Mouse (Mus musculus) embryonic facial prominence, embryonic 15.5 days (tissue): ENCODE data around the gene Gucy1b2. TPM values are rescaled to one million over a fixed set of nuclear protein-coding genes. Genes with fewer than 3 reads are reported as not detected.
A peak's percentile ranks its signal among the peaks of the same experiment; 100 is the strongest.

ENCODE experiments used
- ATAC-seq: fragments of 200-750 bp; cut with Nextera tagmentation; 2 replicates; pipeline ENCODE4 v1.8.0; 2017; ENCODE audit warnings: low read depth, moderate TSS enrichment; ENCODE audit not compliant: insufficient number of reproducible peaks, low FRiP score, low TSS enrichment
- H3K27ac ChIP-seq: fragments of 300-500 bp; sonication (generic); replicated peaks from 2 replicates; pipeline ENCODE4 v1.5.1; 2015; ENCODE audit warnings: mild to moderate bottlenecking, inconsistent platforms
- H3K27me3 ChIP-seq: fragments of 300-500 bp; sonication (generic); 2 replicates; pipeline ENCODE4 v1.6.1; 2015; ENCODE audit warnings: inconsistent platforms
- H3K36me3 ChIP-seq: fragments of 300-500 bp; sonication (generic); 2 replicates; pipeline ENCODE4 v1.6.1; 2015; ENCODE audit warnings: mild to moderate bottlenecking, inconsistent platforms
- H3K4me1 ChIP-seq: fragments of 300-500 bp; sonication (generic); 2 replicates; pipeline ENCODE4 v1.6.1; 2015; ENCODE audit warnings: inconsistent platforms
- H3K4me2 ChIP-seq: fragments of 300-500 bp; sonication (generic); replicated peaks from 2 replicates; pipeline ENCODE4 v1.6.1; 2015; ENCODE audit warnings: mild to moderate bottlenecking, inconsistent platforms
- H3K4me3 ChIP-seq: fragments of 300-500 bp; sonication (generic); replicated peaks from 2 replicates; pipeline ENCODE4 v1.5.1; 2015; ENCODE audit warnings: mild to moderate bottlenecking, inconsistent platforms
- H3K9ac ChIP-seq: fragments of 300-500 bp; sonication (generic); 2 replicates; pipeline ENCODE4 v1.6.1; 2015; ENCODE audit warnings: inconsistent platforms
- H3K9me3 ChIP-seq: fragments of 300-500 bp; sonication (generic); replicated peaks from 2 replicates; pipeline ENCODE4 v1.6.1; 2016; ENCODE audit warnings: inconsistent platforms
- WGBS: fragments of 180-500 bp; shearing (Covaris S2); methylation state at CpG from one replicate; pipeline ENCODE4 v1.1.7; 2015; 5-methylcytosine and 5-hydroxymethylcytosine counted together
- polyA plus RNA-seq: library from polyadenylated mRNA; unstranded; fragments of >200 nt; fragmentation: Nextera tagmentation; extraction: Ambion mirVana; gene quantifications from 2 replicates; pipeline ENCODE4 v1.2.1, GENCODE M21; 2015

Gene Gucy1b2
- polyA plus RNA-seq, 1 experiment from 2014 or later: 0.40 TPM

- ATAC-seq: no peak
Observed at GRCm38 (mm10) chr14:62468119-62468752, 12.1 kb upstream of the Gucy1b2 start.

GRCm38 (mm10) chr14:62464966-62465365 is 8.9 kb upstream of the Gucy1b2 start:
- Histone ChIP-seq H3K36me3 (no peaks in the 10 kb centered on the region), H3K4me1 (no peaks in the 10 kb centered on the region), H3K9me3 (no peaks in the 10 kb centered on the region), H3K9ac (no peak overlapping the region), H3K4me2 (peak overlapping the region; percentile 21; the same call in 1 of the 2 replicates), H3K4me3 (no peak overlapping the region), H3K27ac (no peak overlapping the region), H3K27me3 (no peaks in the 10 kb centered on the region)
- no peak for ATAC-seq
- WGBS: 18% methylated on average over 9 of the region's 9 CpGs

More at GRCm38 (mm10) chr14:62468119-62468752, 12.1 kb upstream of the Gucy1b2 start:
- Histone ChIP-seq H3K36me3 (no peaks in the 10 kb centered on the region), H3K4me2 (no peak overlapping the region), H3K27ac (no peak overlapping the region), H3K27me3 (no peaks in the 10 kb centered on the region), H3K4me1 (no peaks in the 10 kb centered on the region), H3K4me3 (no peak overlapping the region), H3K9me3 (no peaks in the 10 kb centered on the region), H3K9ac (no peak overlapping the region)
- 62% methylated on average over 6 of the region's 6 CpGs for WGBS

DNA sequence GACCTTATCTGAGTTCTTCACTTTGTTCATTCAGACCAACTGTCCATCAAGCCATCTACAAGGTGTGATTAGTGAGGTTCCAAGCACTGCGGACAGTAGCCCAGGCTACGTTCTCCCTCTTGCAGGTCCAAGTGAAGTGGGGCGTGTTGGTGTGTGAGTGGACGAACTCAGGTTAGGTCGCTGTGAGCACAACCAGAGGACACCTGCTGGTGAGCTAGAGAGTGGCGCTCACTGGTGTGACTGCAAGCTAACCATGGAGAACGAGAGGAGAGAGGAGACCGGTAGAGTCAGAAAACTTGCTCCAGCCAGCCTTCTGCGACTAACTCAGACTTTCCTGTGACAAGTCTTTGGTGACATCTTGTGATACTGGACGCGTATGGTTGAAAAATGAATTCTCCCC is 3.5 kb upstream of the Gucy1b2 start:
- Histone ChIP-seq H3K36me3 (no peaks in the 10 kb centered on the region), H3K27me3 (no peaks in the 10 kb centered on the region), H3K4me3 (no peak overlapping the region), H3K27ac (no peak overlapping the region), H3K4me2 (no peak overlapping the region), H3K9me3 (no peaks in the 10 kb centered on the region), H3K9ac (no peak overlapping the region), H3K4me1 (peaks cover 6% of the 10 kb centered on the region; the same call in 1 of the 2 replicates)
- 63% methylated on average over 11 of the region's 11 CpGs for WGBS
- ATAC-seq: no peak

GRCm38 (mm10) chr14:62457420-62458181 is 1.5 kb upstream of the Gucy1b2 start:
- ATAC-seq: peak; percentile 63; the same call in 1 of the 2 replicates
- H3K36me3 ChIP-seq: no peaks in the 10 kb centered on the region
- no peak overlapping the region for H3K4me3 ChIP-seq
- H3K27me3 ChIP-seq: no peaks in the 10 kb centered on the region
- no peak overlapping the region for H3K27ac ChIP-seq
- H3K4me1 ChIP-seq: peaks cover 6% of the 10 kb centered on the region; the same call in 1 of the 2 replicates
- H3K9me3 ChIP-seq: no peaks in the 10 kb centered on the region
- 20% methylated on average over 22 of the region's 22 CpGs for WGBS
- H3K4me2 ChIP-seq: peak overlapping the region; percentile 36; the same call in 1 of the 2 replicates
- no peak overlapping the region for H3K9ac ChIP-seq

DNA sequence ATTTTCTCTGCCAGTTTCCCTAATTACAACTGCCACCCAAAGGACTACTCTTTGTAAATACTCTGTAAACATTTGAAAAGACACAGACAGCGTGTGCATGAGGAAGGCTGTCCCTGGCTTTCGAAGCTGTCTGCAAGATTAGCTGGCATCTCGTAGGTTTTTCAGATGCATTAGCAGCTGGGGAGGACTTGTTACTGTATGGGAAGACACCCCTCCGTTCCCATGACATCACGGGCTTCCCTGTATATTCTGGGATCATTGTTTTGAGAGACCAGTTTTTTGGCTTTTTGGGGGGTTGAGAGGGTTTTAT is 564 bp downstream of the Gucy1b2 start:
- no peak overlapping the region for H3K27ac ChIP-seq
- WGBS: 72% methylated on average over 5 of the region's 5 CpGs
- peaks cover 6% of the 10 kb centered on the region; the same call in 1 of the 2 replicates for H3K4me1 ChIP-seq
- H3K4me3 ChIP-seq: no peak overlapping the region
- H3K9ac ChIP-seq: no peak overlapping the region
- ATAC-seq: no peak
- no peaks in the 10 kb centered on the region for H3K36me3 ChIP-seq
- no peaks in the 10 kb centered on the region for H3K27me3 ChIP-seq
- H3K9me3 ChIP-seq: no peaks in the 10 kb centered on the region
- no peak overlapping the region for H3K4me2 ChIP-seq

DNA sequence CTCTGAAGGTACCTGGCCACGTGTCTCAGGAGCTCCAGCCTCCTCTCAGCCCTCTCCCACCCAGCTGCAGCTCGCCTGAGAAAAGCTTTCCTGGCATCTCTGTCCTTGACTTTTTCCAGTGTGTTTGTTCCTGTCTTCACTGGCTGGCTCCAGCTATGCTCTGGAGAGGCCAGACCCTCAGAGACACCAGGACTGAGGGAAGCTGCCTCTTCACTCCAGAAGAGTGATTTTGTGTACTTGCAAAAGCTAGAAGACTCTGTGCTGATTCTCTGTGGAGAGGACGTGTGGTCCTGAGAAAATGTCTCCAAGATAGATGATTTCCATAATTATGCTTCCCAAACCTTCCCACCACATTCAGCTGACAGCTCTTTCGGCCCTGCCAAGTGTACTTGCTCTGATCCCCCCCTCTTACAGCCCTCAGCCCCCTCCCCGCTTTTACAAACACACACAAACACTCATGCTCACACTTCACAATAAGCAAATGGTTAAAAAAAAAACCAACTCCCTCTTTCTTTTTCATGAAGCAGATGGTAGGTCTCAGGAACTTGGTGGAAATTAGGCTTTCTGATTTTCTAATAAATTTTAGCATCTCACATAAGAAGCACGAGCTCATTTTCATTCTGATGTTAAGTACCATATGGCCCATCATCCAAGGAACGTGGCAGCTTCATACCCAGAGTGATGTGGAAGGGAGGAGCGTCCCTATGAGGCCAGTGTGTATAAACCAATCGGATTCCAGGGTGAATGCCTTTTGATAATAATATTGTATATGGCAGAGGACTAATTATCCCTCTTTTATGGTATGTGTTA is 1.1 kb downstream of the Gucy1b2 start:
- 55% methylated on average over 9 of the region's 9 CpGs for WGBS
- Histone ChIP-seq H3K9me3 (no peaks in the 10 kb centered on the region), H3K9ac (no peak overlapping the region), H3K27ac (no peak overlapping the region), H3K4me1 (peaks cover 6% of the 10 kb centered on the region; the same call in 1 of the 2 replicates), H3K4me3 (no peak overlapping the region), H3K27me3 (no peaks in the 10 kb centered on the region), H3K4me2 (no peak overlapping the region), H3K36me3 (no peaks in the 10 kb centered on the region)
- no peak for ATAC-seq

- Histone ChIP-seq H3K9ac (no peak overlapping the region), H3K4me1 (peaks cover 6% of the 10 kb centered on the region; the same call in 1 of the 2 replicates), H3K4me2 (no peak overlapping the region), H3K27ac (no peak overlapping the region), H3K36me3 (no peaks in the 10 kb centered on the region), H3K9me3 (no peaks in the 10 kb centered on the region), H3K4me3 (no peak overlapping the region), H3K27me3 (no peaks in the 10 kb centered on the region)
- WGBS: 55% methylated on average over 3 of the region's 3 CpGs
- ATAC-seq: no peak
Observed at GRCm38 (mm10) chr14:62454136-62454535, 2.0 kb downstream of the Gucy1b2 start.

- Histone ChIP-seq H3K27me3 (no peaks in the 10 kb centered on the region), H3K4me3 (no peak overlapping the region), H3K36me3 (no peaks in the 10 kb centered on the region), H3K4me2 (no peak overlapping the region), H3K9me3 (no peaks in the 10 kb centered on the region), H3K4me1 (peaks cover 6% of the 10 kb centered on the region; the same call in 1 of the 2 replicates), H3K27ac (no peak overlapping the region), H3K9ac (no peak overlapping the region)
- WGBS: 76% methylated on average over 11 of the region's 11 CpGs
- no peak for ATAC-seq
Observed at GRCm38 (mm10) chr14:62453276-62453675, 2.8 kb downstream of the Gucy1b2 start.

- H3K27ac ChIP-seq: no peak overlapping the region
- no peak overlapping the region for H3K9ac ChIP-seq
- no peak for ATAC-seq
- no peaks in the 10 kb centered on the region for H3K27me3 ChIP-seq
- WGBS: 100% methylated on average over 1 of the region's 1 CpGs
- H3K9me3 ChIP-seq: no peaks in the 10 kb centered on the region
- no peak overlapping the region for H3K4me2 ChIP-seq
- no peaks in the 10 kb centered on the region for H3K36me3 ChIP-seq
- H3K4me1 ChIP-seq: no peaks in the 10 kb centered on the region
- H3K4me3 ChIP-seq: no peak overlapping the region
Observed at GRCm38 (mm10) chr14:62450706-62451105, 5.4 kb downstream of the Gucy1b2 start.

- no peak overlapping the region for H3K27ac ChIP-seq
- no peaks in the 10 kb centered on the region for H3K9me3 ChIP-seq
- H3K9ac ChIP-seq: no peak overlapping the region
- no peak overlapping the region for H3K4me2 ChIP-seq
- WGBS: 63% methylated on average over 3 of the region's 3 CpGs
- no peaks in the 10 kb centered on the region for H3K27me3 ChIP-seq
- H3K36me3 ChIP-seq: no peaks in the 10 kb centered on the region
- ATAC-seq: no peak; the same call in 1 of the 2 replicates
- H3K4me1 ChIP-seq: peaks cover 10% of the 10 kb centered on the region; the same call in 1 of the 2 replicates
- H3K4me3 ChIP-seq: no peak overlapping the region
Observed at GRCm38 (mm10) chr14:62447214-62447548, 8.9 kb downstream of the Gucy1b2 start.
